Mouse (Mus musculus) MEL (cell line): Measurements from ENCODE around the gene Zfp653.

Experiments used
- ETS1 ChIP-seq: IDR thresholded peaks from 2 replicates; pipeline ENCODE4 v1.6.1; 2012; ENCODE audit warnings: low read depth, mild to moderate bottlenecking, inconsistent platforms, low read length, improper control_type of control experiment, moderate library complexity
- GABPA ChIP-seq: IDR thresholded peaks from 2 replicates; pipeline ENCODE4 v1.6.1; 2012; ENCODE audit warnings: low read depth, mild to moderate bottlenecking, inconsistent platforms, low read length, improper control_type of control experiment, moderate library complexity
- KAT2A ChIP-seq: conservative IDR thresholded peaks from 2 replicates; pipeline ENCODE4 v1.6.1; 2012; ENCODE audit warnings: low read depth, low read length, improper control_type of control experiment, inconsistent platforms
- NELFE ChIP-seq: IDR thresholded peaks from 2 replicates; pipeline ENCODE4 v1.6.1; 2011; ENCODE audit warnings: low read depth, low read length, improper control_type of control experiment
- POLR2A ChIP-seq, 2 experiments: IDR thresholded peaks; 2 replicates each; pipeline ENCODE4 v1.6.1; 2011 to 2012; ENCODE audit warnings: low read length in 2 of 2, mild to moderate bottlenecking in 2 of 2, control low read depth in 1 of 2, improper control_type of control experiment in 1 of 2, low read depth in 1 of 2, moderate library complexity in 1 of 2; ENCODE audit not compliant: control insufficient read depth in 1 of 2, insufficient read depth in 1 of 2, poor library complexity in 1 of 2
- SIN3A ChIP-seq: IDR thresholded peaks from 2 replicates; pipeline ENCODE4 v1.6.1; 2012; ENCODE audit warnings: low read length, improper control_type of control experiment, inconsistent platforms
- UBTF ChIP-seq: IDR thresholded peaks from 2 replicates; pipeline ENCODE4 v1.6.1; 2012; ENCODE audit warnings: low read depth, mild to moderate bottlenecking, inconsistent platforms, low read length, improper control_type of control experiment, moderate library complexity, borderline replicate concordance; ENCODE audit not compliant: insufficient read depth

DNA sequence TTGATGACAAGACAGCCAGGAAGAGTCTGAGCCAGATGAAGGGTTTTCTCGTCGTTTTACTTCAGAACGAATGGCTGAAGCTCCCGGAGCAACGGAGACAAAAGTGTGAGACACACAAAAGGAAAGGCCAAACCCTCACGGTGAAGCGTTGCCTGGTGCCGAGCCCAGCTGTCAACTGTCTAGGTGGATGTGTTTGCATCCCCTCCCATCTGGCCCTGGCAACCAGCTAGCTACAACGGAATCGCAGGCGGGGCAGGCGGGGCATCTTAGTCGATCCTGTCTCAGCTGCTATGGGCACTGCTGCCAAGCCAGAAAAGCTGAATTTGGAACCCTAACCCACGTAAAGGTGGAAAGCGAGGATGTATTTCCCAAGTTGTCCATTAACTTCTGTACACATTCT is 44.9 kb upstream of the Zfp653 start:
- TF ChIP-seq POLR2A (IDR thresholded peaks at IDR 0.05; ENCODE audit: control insufficient read depth in 1 of 2, insufficient read depth in 1 of 2, low read depth in 1 of 2, low read length in 2 of 2, poor library complexity in 1 of 2): no peak
- TF ChIP-seq ETS1: no peak
- no peak for TF ChIP-seq GABPA
- TF ChIP-seq SIN3A: no peak
- TF ChIP-seq NELFE: no peak
- no peak for TF ChIP-seq KAT2A
- no peak for TF ChIP-seq UBTF
